In the genomic region with DNA sequence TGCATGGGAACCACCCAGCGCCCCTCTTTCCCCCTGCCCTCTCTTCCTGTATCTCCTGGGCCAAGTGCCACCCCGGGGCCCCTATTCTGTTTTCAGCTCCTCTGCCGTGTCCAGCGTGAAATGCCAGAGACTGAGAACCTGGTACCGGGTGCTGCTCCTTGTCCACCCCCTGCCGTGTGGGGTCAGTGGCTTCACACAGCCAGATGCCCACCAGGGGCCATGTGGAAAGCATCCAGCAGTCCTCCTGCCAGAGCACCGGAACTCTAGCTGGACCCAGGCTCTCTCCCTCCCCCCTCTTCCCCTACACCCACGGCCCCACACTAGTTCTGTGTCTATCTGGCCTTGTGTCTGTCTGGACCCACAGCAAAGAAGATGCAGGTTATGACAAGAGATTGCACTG, we compare ENCODE assay signal across 9 mouse cellular contexts.
DNase-seq lines count a peak whose midpoint lies in the region; ATAC-seq and TF ChIP-seq lines count a peak whose summit lies in the region.
"Had no signal": no experiment of that assay in that cellular context is flagged by ENCODE, and none has a peak within 500 bp of the region (broad histone marks: within the 10 kb centered on the region; RNA-seq: fewer than 3 reads in every experiment).

No protein-coding gene starts in this region.

- peaks cover 47% of the 10 kb centered on the region for H3K36me3 ChIP-seq in heart, embryonic 10.5 days
- H3K36me3 ChIP-seq in neural tube, embryonic 11.5 days (ENCODE audit: control insufficient read depth, insufficient read depth, low read length): peaks cover 17% of the 10 kb centered on the region
- H3K36me3 ChIP-seq in limb, embryonic 14.5 days (ENCODE audit: control insufficient read depth, insufficient read depth, low read length): peaks cover 47% of the 10 kb centered on the region
- peaks cover 20% of the 10 kb centered on the region for H3K36me3 ChIP-seq in stomach, postnatal 0 days (ENCODE audit: control insufficient read depth, insufficient read depth, low read length)

- H3K9ac ChIP-seq in neural tube, embryonic 11.5 days (ENCODE audit: low read length): peak overlapping the region; percentile 18; the same call in 1 of the 2 replicates
- H3K9ac ChIP-seq in limb, embryonic 14.5 days (ENCODE audit: low read depth, low read length, severe bottlenecking): no peak overlapping the region
- no peak overlapping the region for H3K9ac ChIP-seq in stomach, postnatal 0 days (ENCODE audit: low read length)

- TF ChIP-seq EP300 in stomach, postnatal 0 days (optimal IDR thresholded peaks at IDR 0.05): no peak

- intact Hi-C loops in heart, postnatal 14 days (cut with DNase I): loop anchor here (5.0 kb wide), 1 partner anchor 150 kb away; no protein-coding TSS in a partner anchor
- intact Hi-C loops in gastrocnemius, postnatal 14 days (cut with DNase I; ENCODE audit: low total_unique reads): no loop called here

- ATAC-seq in neural tube, embryonic 11.5 days (ENCODE audit: insufficient read depth, low FRiP score, low TSS enrichment): no peak
- no peak for ATAC-seq in limb, embryonic 14.5 days (ENCODE audit: low FRiP score, low read depth)
- ATAC-seq in stomach, postnatal 0 days (ENCODE audit: low FRiP score, low TSS enrichment): no peak

- peak overlapping the region; percentile 72 for H3K27ac ChIP-seq in heart, embryonic 10.5 days
- H3K27ac ChIP-seq in neural tube, embryonic 11.5 days (ENCODE audit: low read depth, low read length): peak overlapping the region; percentile 64
- H3K27ac ChIP-seq in limb, embryonic 14.5 days (replicated peaks; ENCODE audit: low read depth, low read length): 0 out of 2 replicates have a peak overlapping the region, but pooled peaks have one; percentile 38
- H3K27ac ChIP-seq in stomach, postnatal 0 days (replicated peaks): no peak overlapping the region

- TF ChIP-seq CTCF in stomach, postnatal 0 days (IDR thresholded peaks at IDR 0.05; ENCODE audit: low read depth): no peak

- peak overlapping the region; percentile 16; the same call in 1 of the 2 replicates for H3K4me3 ChIP-seq in heart, embryonic 10.5 days
- H3K4me3 ChIP-seq in neural tube, embryonic 11.5 days (ENCODE audit: low read depth, low read length): no peak overlapping the region
- no peak overlapping the region for H3K4me3 ChIP-seq in limb, embryonic 14.5 days (replicated peaks; ENCODE audit: low read length)
- H3K4me3 ChIP-seq in stomach, postnatal 0 days (ENCODE audit: low read depth, low read length): no peak overlapping the region

- 33% methylated on average over 8 of the region's 8 CpGs for WGBS in heart, embryonic 10.5 days
- WGBS in neural tube, embryonic 11.5 days: 58% methylated on average over 8 of the region's 8 CpGs
- 33% methylated on average over 8 of the region's 8 CpGs for WGBS in limb, embryonic 14.5 days
- 49% methylated on average over 8 of the region's 8 CpGs for WGBS in stomach, postnatal 0 days

- DNase-seq in heart, embryonic 10.5 days (ENCODE audit: low spot score): no peak
- no peak for DNase-seq in heart, postnatal 14 days
- no peak for DNase-seq in neural tube, embryonic 11.5 days (ENCODE audit: low spot score)
- DNase-seq in neural tube, embryonic 10.5 days (ENCODE audit: extremely low spot score, low spot score): no peak
- no peak for DNase-seq in limb, embryonic 14.5 days (ENCODE audit: low spot score)
- peak; percentile 21 for DNase-seq in stomach, postnatal 0 days (ENCODE audit: low spot score)
- DNase-seq in gastrocnemius, postnatal 14 days: no peak
- DNase-seq in adrenal gland, postnatal 10 days: no peak
- DNase-seq: heart, postnatal 36 days had no signal

- H3K27me3 ChIP-seq in heart, embryonic 10.5 days (ENCODE audit: insufficient read depth, poor library complexity, severe bottlenecking): no peaks in the 10 kb centered on the region
- no peaks in the 10 kb centered on the region for H3K27me3 ChIP-seq in neural tube, embryonic 11.5 days (ENCODE audit: control insufficient read depth, insufficient read depth, low read length)
- no peaks in the 10 kb centered on the region for H3K27me3 ChIP-seq in limb, embryonic 14.5 days (ENCODE audit: control insufficient read depth, insufficient read depth, low read length)
- no peaks in the 10 kb centered on the region for H3K27me3 ChIP-seq in stomach, postnatal 0 days (ENCODE audit: control insufficient read depth, insufficient read depth, low read length)

- no peaks in the 10 kb centered on the region for H3K9me3 ChIP-seq in heart, embryonic 10.5 days
- H3K9me3 ChIP-seq in neural tube, embryonic 11.5 days (ENCODE audit: control insufficient read depth, low read length): no peaks in the 10 kb centered on the region
- H3K9me3 ChIP-seq in limb, embryonic 14.5 days (ENCODE audit: control insufficient read depth, low read length): no peaks in the 10 kb centered on the region
- no peaks in the 10 kb centered on the region for H3K9me3 ChIP-seq in stomach, postnatal 0 days (ENCODE audit: control insufficient read depth, low read length)

- no peak for TF ChIP-seq POLR2A in limb, embryonic 14.5 days (IDR thresholded peaks at IDR 0.05; ENCODE audit: borderline replicate concordance, extremely low read depth, insufficient read depth, insufficient read length)

- peaks cover 36% of the 10 kb centered on the region for H3K4me1 ChIP-seq in heart, embryonic 10.5 days
- H3K4me1 ChIP-seq in neural tube, embryonic 11.5 days (ENCODE audit: control insufficient read depth, insufficient read depth, low read length): peaks cover 4% of the 10 kb centered on the region; the same call in 1 of the 2 replicates
- peaks cover 11% of the 10 kb centered on the region; the same call in 1 of the 2 replicates for H3K4me1 ChIP-seq in limb, embryonic 14.5 days (ENCODE audit: control insufficient read depth, insufficient read depth, low read length)
- H3K4me1 ChIP-seq in stomach, postnatal 0 days (replicated peaks; ENCODE audit: control insufficient read depth, insufficient read depth): no peaks in the 10 kb centered on the region; the same call in 1 of the 2 replicates

- H3K4me2 ChIP-seq in neural tube, embryonic 11.5 days (ENCODE audit: low read depth): no peak overlapping the region
- H3K4me2 ChIP-seq in limb, embryonic 14.5 days (replicated peaks; ENCODE audit: low read depth, low read length, severe bottlenecking): no peak overlapping the region
- H3K4me2 ChIP-seq in stomach, postnatal 0 days (replicated peaks; ENCODE audit: low read depth): no peak overlapping the region
